Mouse (Mus musculus) brain, embryonic 14.5 days (tissue): ENCODE measurements at regions not wholly inside any gene's neighbourhood (a gene's known extent, or its start where the extent isn't known, plus 50 kb on each side); places are given as distances from the start of the nearest gene placed in this dataset.

Source experiments
- CTCF ChIP-seq: fragments of 200-500 bp; IDR thresholded peaks from 2 replicates; pipeline ENCODE4 v1.5.1; 2012; ENCODE audit warnings: inconsistent platforms, mild to moderate bottlenecking, moderate library complexity, borderline replicate concordance; ENCODE audit not compliant: insufficient read depth, insufficient read length; ENCODE audit errors: extremely low read depth
- POLR2A ChIP-seq: fragments of 200-500 bp; IDR thresholded peaks from 2 replicates; pipeline ENCODE4 v1.6.1; 2012; ENCODE audit warnings: mild to moderate bottlenecking, inconsistent platforms, borderline replicate concordance; ENCODE audit not compliant: poor library complexity, insufficient read depth, insufficient read length, severe bottlenecking; ENCODE audit errors: extremely low read depth

DNA sequence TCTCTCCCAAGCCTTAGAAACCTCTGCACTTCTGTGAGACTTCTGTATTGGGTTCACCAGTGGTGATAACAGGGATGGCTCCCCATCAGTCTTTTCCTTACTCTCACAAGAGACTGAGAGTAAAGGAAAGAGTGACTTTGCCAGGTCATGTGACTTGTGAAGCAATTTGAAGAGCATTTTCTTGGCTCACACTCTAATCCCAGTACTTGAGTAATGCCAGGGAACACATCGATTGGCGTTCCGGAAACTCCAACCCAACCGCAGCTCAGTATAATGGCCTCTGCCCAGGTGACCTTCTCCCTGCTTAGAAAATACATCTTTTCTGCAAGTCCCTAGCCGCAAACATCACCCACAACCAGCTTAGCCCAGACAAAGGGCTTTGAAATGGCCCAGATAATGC lies 72.4 kb downstream of the Gm4791 start:
- TF ChIP-seq CTCF = no peak
- TF ChIP-seq POLR2A = no peak
